Mouse (Mus musculus): Measurements from ENCODE around the gene Als2cr12.

DNA sequence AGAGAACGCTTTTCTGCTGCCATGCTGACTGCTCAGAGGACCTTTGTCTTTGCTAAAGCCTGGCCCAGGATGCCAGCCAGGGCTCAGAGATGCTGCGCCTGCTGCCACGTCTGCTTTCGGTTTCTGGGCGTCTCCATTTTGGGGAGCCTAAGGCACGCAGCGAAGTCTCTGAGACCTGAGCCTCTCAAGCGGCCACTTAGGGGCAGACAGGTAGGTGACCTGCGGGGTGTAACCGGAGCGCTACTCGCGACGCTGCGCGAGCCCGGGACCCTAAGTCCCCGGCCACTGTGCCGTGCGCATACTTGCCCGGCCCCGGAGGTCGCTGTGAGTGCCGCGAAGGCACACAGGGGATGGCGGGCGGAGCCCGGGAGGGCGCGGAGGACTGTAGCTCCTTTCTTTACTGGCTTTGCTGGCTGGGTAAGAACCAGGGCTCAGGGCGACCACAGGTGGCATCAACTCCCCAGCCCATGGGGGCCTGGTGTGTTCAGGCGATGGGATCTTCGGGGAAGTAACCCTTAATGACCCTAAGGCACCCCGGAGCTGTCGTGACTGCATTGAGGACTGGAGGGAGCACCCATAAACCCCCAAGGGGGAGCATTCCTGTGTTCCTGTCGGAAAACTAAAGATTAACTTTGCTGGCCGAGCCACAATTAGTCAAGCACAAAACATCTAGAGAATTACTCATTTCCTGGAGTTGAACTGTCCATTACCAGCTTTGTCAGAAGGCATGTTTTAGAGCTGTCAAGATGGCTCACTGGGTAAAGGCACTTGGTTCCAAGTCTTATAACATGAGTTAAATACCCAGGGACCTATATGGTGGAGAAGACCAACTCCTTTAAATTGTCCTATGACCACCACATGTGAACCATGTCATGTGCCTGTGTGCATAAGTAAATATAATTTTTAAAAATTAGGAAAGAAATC, 43.0 kb downstream of the Als2cr12 start:
- TF ChIP-seq CTCF (IDR thresholded peaks at IDR 0.05; ENCODE audit: extremely low read depth, insufficient read length, insufficient replicate concordance, low read depth, low read length) = no peak
- peak; percentile 60 for TF ChIP-seq POLR2A (IDR thresholded peaks at IDR 0.05; ENCODE audit: low read depth, low read length)
